Mouse (Mus musculus) thymus, adult 2 months (tissue): ENCODE measurements at regions not wholly inside any gene's neighbourhood (a gene's known extent, or its start where the extent isn't known, plus 50 kb on each side); places are given as distances from the start of the nearest gene placed in this dataset.

Source experiments
- DNase-seq: peaks from one replicate; pipeline ENCODE4 v3.0.0; 2021
- H3K27ac ChIP-seq: fragments of 200-500 bp; 2 replicates; pipeline ENCODE4 v1.5.1; 2012; ENCODE audit warnings: low read length, control low read depth; ENCODE audit not compliant: control insufficient read depth, insufficient read depth
- H3K27me3 ChIP-seq: fragments of 200-500 bp; 2 replicates; pipeline ENCODE4 v1.6.1; 2012; ENCODE audit warnings: mild to moderate bottlenecking, low read length, moderate library complexity, mixed read lengths; ENCODE audit not compliant: control insufficient read depth, insufficient read depth
- H3K36me3 ChIP-seq: fragments of 200-500 bp; 2 replicates; pipeline ENCODE4 v1.6.1; 2012; ENCODE audit warnings: mild to moderate bottlenecking, low read length, moderate library complexity; ENCODE audit not compliant: control insufficient read depth, insufficient read depth
- H3K4me1 ChIP-seq: fragments of 200-500 bp; replicated peaks from 2 replicates; pipeline ENCODE4 v1.6.1; 2012; ENCODE audit warnings: low read length; ENCODE audit not compliant: control insufficient read depth, insufficient read depth
- H3K4me3 ChIP-seq: fragments of 200-500 bp; 2 replicates; pipeline ENCODE4 v1.5.1; 2012; ENCODE audit warnings: mild to moderate bottlenecking, low read length, control low read depth, moderate library complexity; ENCODE audit not compliant: control insufficient read depth, insufficient read depth
- CTCF ChIP-seq: fragments of 200-500 bp; IDR thresholded peaks from 2 replicates; pipeline ENCODE4 v1.5.1; 2012; ENCODE audit warnings: mild to moderate bottlenecking, control low read depth, low read length, moderate library complexity, borderline replicate concordance; ENCODE audit not compliant: control insufficient read depth, poor library complexity, insufficient read depth; ENCODE audit errors: extremely low read depth
- POLR2A ChIP-seq: fragments of 200-500 bp; IDR thresholded peaks from 2 replicates; pipeline ENCODE4 v1.6.1; 2012; ENCODE audit warnings: mild to moderate bottlenecking, low read length, control low read depth, moderate library complexity; ENCODE audit not compliant: control insufficient read depth, poor library complexity, insufficient read depth; ENCODE audit errors: extremely low read depth
- WGBS: fragments of 180-500 bp; shearing (Covaris S2); methylation state at CpG from one replicate; pipeline ENCODE4 v1.1.7; 2018; 5-methylcytosine and 5-hydroxymethylcytosine counted together

- no peaks in the 10 kb centered on the region for H3K27me3 ChIP-seq
- no peak overlapping the region for H3K4me3 ChIP-seq
- H3K27ac ChIP-seq, result no peak overlapping the region
- no peaks in the 10 kb centered on the region for H3K36me3 ChIP-seq
- 60% methylated on average over 1 of the region's 1 CpGs for WGBS
- H3K4me1 ChIP-seq, result no peaks in the 10 kb centered on the region
- TF ChIP-seq POLR2A, result no peak
- TF ChIP-seq CTCF, result no peak
- DNase-seq, result no peak
Measured at GRCm38 (mm10) chr5:51729771-51730170, 162.2 kb upstream of the Ppargc1a start.

- no peak for DNase-seq
- TF ChIP-seq CTCF, result no peak
- no peak for TF ChIP-seq POLR2A
- Histone ChIP-seq H3K4me3 (no peak overlapping the region), H3K36me3 (no peaks in the 10 kb centered on the region), H3K27me3 (no peaks in the 10 kb centered on the region), H3K27ac (no peak overlapping the region), H3K4me1 (no peaks in the 10 kb centered on the region)
Measured at GRCm38 (mm10) chr5:51726762-51727161, 159.2 kb upstream of the Ppargc1a start.

- TF ChIP-seq CTCF (no peak), POLR2A (no peak)
- Histone ChIP-seq H3K27me3 (no peaks in the 10 kb centered on the region), H3K4me3 (no peak overlapping the region), H3K4me1 (no peaks in the 10 kb centered on the region), H3K27ac (no peak overlapping the region), H3K36me3 (no peaks in the 10 kb centered on the region)
- 94% methylated on average over 8 of the region's 8 CpGs for WGBS
- DNase-seq, result no peak
Measured at GRCm38 (mm10) chr5:51718911-51719310, 151.4 kb upstream of the Ppargc1a start.

- WGBS, result 94% methylated on average over 1 of the region's 1 CpGs
- H3K4me1 ChIP-seq, result no peaks in the 10 kb centered on the region
- DNase-seq, result no peak
- no peak overlapping the region for H3K27ac ChIP-seq
- H3K27me3 ChIP-seq, result no peaks in the 10 kb centered on the region
- no peak overlapping the region for H3K4me3 ChIP-seq
- H3K36me3 ChIP-seq, result no peaks in the 10 kb centered on the region
- no peak for TF ChIP-seq POLR2A
- TF ChIP-seq CTCF, result no peak
Measured at GRCm38 (mm10) chr5:51718451-51718850, 150.9 kb upstream of the Ppargc1a start.

- Histone ChIP-seq H3K36me3 (no peaks in the 10 kb centered on the region), H3K4me3 (no peak overlapping the region), H3K27me3 (no peaks in the 10 kb centered on the region), H3K27ac (no peak overlapping the region), H3K4me1 (no peaks in the 10 kb centered on the region)
- DNase-seq, result no peak
- no peak for TF ChIP-seq CTCF
- WGBS, result 83% methylated on average over 8 of the region's 8 CpGs
Measured at GRCm38 (mm10) chr5:51711860-51712560, 144.5 kb upstream of the Ppargc1a start.

- Histone ChIP-seq H3K36me3 (no peaks in the 10 kb centered on the region), H3K4me3 (no peak overlapping the region), H3K27me3 (no peaks in the 10 kb centered on the region), H3K27ac (no peak overlapping the region), H3K4me1 (no peaks in the 10 kb centered on the region)
- 95% methylated on average over 4 of the region's 4 CpGs for WGBS
- TF ChIP-seq CTCF (no peak), POLR2A (no peak)
- DNase-seq, result no peak
Measured at GRCm38 (mm10) chr5:51710664-51711063, 143.1 kb upstream of the Ppargc1a start.

GRCm38 (mm10) chr5:51709447-51709991, 142.0 kb upstream of the Ppargc1a start:
- Histone ChIP-seq H3K27ac (no peak overlapping the region), H3K4me3 (no peak overlapping the region), H3K36me3 (no peaks in the 10 kb centered on the region), H3K27me3 (no peaks in the 10 kb centered on the region), H3K4me1 (no peaks in the 10 kb centered on the region)
- TF ChIP-seq POLR2A (no peak), CTCF (no peak)
- 91% methylated on average over 6 of the region's 6 CpGs for WGBS
- DNase-seq, result no peak
